Mouse (Mus musculus) forebrain, embryonic 13.5 days (tissue): ENCODE results near the gene Atg7. TPM values are rescaled to one million over a fixed set of nuclear protein-coding genes. Genes with fewer than 3 reads are reported as not detected.

Experiments used
- ATAC-seq: fragments of 200-750 bp; cut with Nextera tagmentation; 2 replicates; pipeline ENCODE4 v1.8.0; 2017
- H3K27ac ChIP-seq: fragments of 300-500 bp; sonication (generic); 2 replicates; pipeline ENCODE4 v1.5.1; 2015; ENCODE audit warnings: inconsistent platforms, mild to moderate bottlenecking, moderate library complexity
- H3K27me3 ChIP-seq: fragments of 300-500 bp; sonication (generic); 2 replicates; pipeline ENCODE4 v1.6.1; 2015; ENCODE audit warnings: mild to moderate bottlenecking, inconsistent platforms
- H3K36me3 ChIP-seq: fragments of 300-500 bp; sonication (generic); 2 replicates; pipeline ENCODE4 v1.6.1; 2015; ENCODE audit warnings: mild to moderate bottlenecking, inconsistent platforms; ENCODE audit not compliant: poor library complexity, severe bottlenecking
- H3K4me1 ChIP-seq: fragments of 300-500 bp; sonication (generic); 2 replicates; pipeline ENCODE4 v1.6.1; 2015; ENCODE audit warnings: inconsistent platforms
- H3K4me2 ChIP-seq: fragments of 300-500 bp; sonication (generic); 2 replicates; pipeline ENCODE4 v1.6.1; 2015; ENCODE audit warnings: inconsistent platforms, mild to moderate bottlenecking, moderate library complexity
- H3K4me3 ChIP-seq: fragments of 300-500 bp; sonication (generic); 2 replicates; pipeline ENCODE4 v1.5.1; 2015; ENCODE audit warnings: mild to moderate bottlenecking, inconsistent platforms
- H3K9ac ChIP-seq: fragments of 300-500 bp; sonication (generic); 2 replicates; pipeline ENCODE4 v1.6.1; 2015; ENCODE audit warnings: mild to moderate bottlenecking, inconsistent platforms
- H3K9me3 ChIP-seq: fragments of 300-500 bp; sonication (generic); replicated peaks from 2 replicates; pipeline ENCODE4 v1.6.1; 2016; ENCODE audit warnings: inconsistent platforms
- WGBS: fragments of 180-500 bp; shearing (Covaris S2); methylation state at CpG from one replicate; pipeline ENCODE4 v1.1.7; 2015; 5-methylcytosine and 5-hydroxymethylcytosine counted together
- polyA plus RNA-seq: library from polyadenylated mRNA; unstranded; fragments of >200 nt; fragmentation: Nextera tagmentation; extraction: Ambion mirVana; gene quantifications from 2 replicates; pipeline ENCODE4 v1.2.1, GENCODE M21; 2015

Atg7 gene
- polyA plus RNA-seq, 1 experiment from 2014 or later, result 18.5 TPM

DNA sequence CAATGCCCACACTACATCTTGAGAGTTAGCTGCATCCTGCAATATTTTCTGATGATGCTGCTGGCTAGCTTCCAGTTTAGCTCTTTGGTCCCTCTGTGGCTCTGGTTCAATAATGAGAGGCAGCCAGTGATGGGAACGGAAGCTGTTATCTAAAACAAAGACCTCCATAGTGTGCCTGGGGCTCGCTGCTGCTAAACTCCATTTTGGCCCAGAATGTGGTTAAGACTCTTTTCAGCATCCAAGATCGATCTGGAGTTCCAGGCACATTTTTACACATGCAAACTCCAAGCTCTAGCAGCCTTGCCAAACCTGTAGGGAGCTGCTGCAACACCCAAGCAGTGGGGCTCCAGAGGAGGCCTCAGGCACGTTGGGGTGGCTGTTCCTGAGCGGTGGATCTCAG is 76.2 kb downstream of the Atg7 start:
- no peaks in the 10 kb centered on the region for H3K9me3 ChIP-seq
- H3K27ac ChIP-seq, result peak overlapping the region; percentile 21; the same call in 1 of the 2 replicates
- no peak overlapping the region for H3K9ac ChIP-seq
- H3K36me3 ChIP-seq, result no peaks in the 10 kb centered on the region
- no peak overlapping the region for H3K4me2 ChIP-seq
- H3K4me3 ChIP-seq, result no peak overlapping the region
- no peak for ATAC-seq
- peaks cover 37% of the 10 kb centered on the region for H3K4me1 ChIP-seq
- WGBS, result 37% methylated on average over 5 of the region's 5 CpGs
- H3K27me3 ChIP-seq, result no peaks in the 10 kb centered on the region

DNA sequence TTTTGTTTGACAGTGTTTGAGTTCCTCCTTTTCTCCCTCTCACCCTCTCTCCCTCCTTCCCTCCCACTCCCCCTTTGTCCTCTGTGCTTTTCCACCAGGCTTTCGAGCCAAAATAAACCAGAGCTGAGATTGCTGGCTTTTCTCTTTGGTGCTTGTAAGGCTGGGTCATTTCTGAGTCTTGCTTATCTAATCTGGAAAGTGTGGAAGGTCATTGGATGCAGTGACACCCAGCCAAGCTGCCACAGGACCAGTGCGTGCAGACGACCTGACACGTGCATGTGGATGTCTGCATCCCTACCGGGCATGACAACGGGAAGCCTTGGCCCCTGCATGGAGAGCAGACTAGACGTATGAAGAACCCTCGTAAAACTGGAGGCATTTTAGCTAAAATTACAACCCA is 76.8 kb downstream of the Atg7 start:
- H3K9me3 ChIP-seq, result no peaks in the 10 kb centered on the region
- H3K4me1 ChIP-seq, result peaks cover 36% of the 10 kb centered on the region
- no peaks in the 10 kb centered on the region for H3K36me3 ChIP-seq
- H3K27me3 ChIP-seq, result no peaks in the 10 kb centered on the region
- H3K27ac ChIP-seq, result no peak overlapping the region
- H3K4me2 ChIP-seq, result no peak overlapping the region
- 81% methylated on average over 8 of the region's 8 CpGs for WGBS
- ATAC-seq, result no peak
- H3K9ac ChIP-seq, result no peak overlapping the region
- H3K4me3 ChIP-seq, result no peak overlapping the region

DNA sequence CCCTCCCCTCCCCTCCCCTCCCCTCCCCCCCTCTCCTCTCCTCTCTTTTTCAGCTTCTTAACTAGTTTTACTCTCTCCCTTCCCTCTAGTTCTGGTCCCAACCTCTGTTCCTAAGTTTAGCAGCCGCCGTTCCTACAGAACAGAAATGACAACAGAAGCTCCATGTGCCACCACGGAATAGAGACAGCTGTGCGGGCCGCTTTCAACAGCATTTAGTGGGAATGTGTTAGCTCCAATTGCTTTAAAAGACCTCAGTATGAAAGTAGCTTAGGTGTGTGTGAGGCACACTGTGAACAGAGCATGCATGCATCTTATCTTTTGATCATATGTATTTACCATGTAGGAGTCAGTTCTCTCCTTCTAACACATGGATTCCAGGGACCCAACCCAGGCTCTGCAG is 79.1 kb downstream of the Atg7 start:
- Histone ChIP-seq H3K4me3 (no peak overlapping the region), H3K4me1 (peaks cover 39% of the 10 kb centered on the region), H3K4me2 (no peak overlapping the region), H3K36me3 (no peaks in the 10 kb centered on the region), H3K27me3 (no peaks in the 10 kb centered on the region), H3K27ac (no peak overlapping the region), H3K9me3 (no peaks in the 10 kb centered on the region), H3K9ac (no peak overlapping the region)
- no peak for ATAC-seq
- 86% methylated on average over 5 of the region's 5 CpGs for WGBS

DNA sequence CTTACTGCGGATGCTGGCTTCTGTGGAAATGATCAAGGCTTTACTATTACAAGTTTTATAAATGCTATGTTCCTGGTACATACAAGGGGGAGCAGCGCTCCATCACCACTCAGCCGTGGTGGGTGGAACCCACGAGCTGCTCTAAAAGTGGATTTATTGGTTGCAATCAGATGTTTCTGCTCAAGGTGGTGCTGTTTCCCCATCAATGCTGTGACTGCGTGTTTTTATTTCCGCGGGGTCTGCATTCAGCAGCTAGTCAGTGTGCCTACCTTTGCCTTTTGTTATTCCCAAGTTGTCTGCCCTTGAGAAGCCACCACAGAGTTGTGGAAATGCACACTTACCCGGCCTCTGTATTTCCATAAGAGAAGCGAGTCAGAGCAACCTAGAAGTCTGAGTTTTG is 81.0 kb downstream of the Atg7 start:
- Histone ChIP-seq H3K27me3 (no peaks in the 10 kb centered on the region), H3K9me3 (no peaks in the 10 kb centered on the region), H3K4me2 (no peak overlapping the region), H3K9ac (no peak overlapping the region), H3K4me1 (peaks cover 39% of the 10 kb centered on the region), H3K27ac (no peak overlapping the region), H3K36me3 (no peaks in the 10 kb centered on the region), H3K4me3 (no peak overlapping the region)
- 24% methylated on average over 9 of the region's 9 CpGs for WGBS
- ATAC-seq, result peak; percentile 75

DNA sequence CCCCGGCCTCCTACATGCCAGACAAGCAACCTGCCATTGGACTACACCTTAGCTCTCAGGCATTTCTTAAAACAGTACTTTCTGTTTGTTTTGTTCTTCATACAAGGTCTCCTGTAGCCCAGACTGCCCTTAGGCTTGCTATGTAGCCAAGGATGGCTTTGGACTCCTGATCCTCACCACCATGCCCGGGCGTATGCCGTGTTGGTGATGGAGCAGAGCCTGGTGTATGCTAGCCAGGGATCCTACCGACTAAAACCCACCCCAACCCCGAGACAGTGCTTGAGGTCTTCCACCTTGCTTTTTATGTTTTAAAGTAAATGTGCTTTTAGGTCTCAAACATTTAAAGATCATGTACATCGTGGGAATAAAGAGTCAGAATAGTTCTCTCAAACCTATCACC is 81.5 kb downstream of the Atg7 start:
- Histone ChIP-seq H3K4me2 (no peak overlapping the region), H3K27ac (no peak overlapping the region), H3K4me1 (peaks cover 35% of the 10 kb centered on the region), H3K27me3 (no peaks in the 10 kb centered on the region), H3K36me3 (no peaks in the 10 kb centered on the region), H3K9ac (no peak overlapping the region), H3K4me3 (no peak overlapping the region), H3K9me3 (no peaks in the 10 kb centered on the region)
- 88% methylated on average over 7 of the region's 7 CpGs for WGBS
- ATAC-seq, result no peak

DNA sequence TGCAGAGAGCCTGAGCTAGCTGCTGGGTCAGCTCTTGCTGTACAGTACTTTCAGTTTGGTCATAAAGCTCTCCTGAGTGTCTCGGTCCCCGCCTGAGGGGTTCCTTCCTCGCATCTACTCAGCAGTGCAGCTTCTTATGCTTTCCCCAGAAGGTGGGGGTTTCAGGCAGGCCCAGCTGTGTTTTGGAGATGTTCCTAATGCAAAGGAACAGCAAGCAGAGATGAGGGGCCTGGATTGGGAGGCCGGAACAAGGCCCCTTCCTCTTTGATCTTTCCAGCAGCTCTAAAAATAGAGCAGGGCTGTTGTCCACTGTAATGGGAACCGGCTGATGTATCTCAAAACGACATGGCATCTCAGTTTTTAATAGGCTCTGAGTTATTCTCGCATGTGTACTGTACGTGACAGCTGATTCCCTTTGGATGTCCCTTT is 82.3 kb downstream of the Atg7 start:
- Histone ChIP-seq H3K27me3 (no peaks in the 10 kb centered on the region), H3K36me3 (no peaks in the 10 kb centered on the region), H3K4me3 (no peak overlapping the region), H3K4me1 (peaks cover 30% of the 10 kb centered on the region), H3K9ac (0 out of 2 replicates have a peak overlapping the region, but pooled peaks have one; percentile 23), H3K9me3 (no peaks in the 10 kb centered on the region), H3K27ac (0 out of 2 replicates have a peak overlapping the region, but pooled peaks have one; percentile 25), H3K4me2 (no peak overlapping the region)
- WGBS, result 70% methylated on average over 8 of the region's 8 CpGs
- ATAC-seq, result no peak

DNA sequence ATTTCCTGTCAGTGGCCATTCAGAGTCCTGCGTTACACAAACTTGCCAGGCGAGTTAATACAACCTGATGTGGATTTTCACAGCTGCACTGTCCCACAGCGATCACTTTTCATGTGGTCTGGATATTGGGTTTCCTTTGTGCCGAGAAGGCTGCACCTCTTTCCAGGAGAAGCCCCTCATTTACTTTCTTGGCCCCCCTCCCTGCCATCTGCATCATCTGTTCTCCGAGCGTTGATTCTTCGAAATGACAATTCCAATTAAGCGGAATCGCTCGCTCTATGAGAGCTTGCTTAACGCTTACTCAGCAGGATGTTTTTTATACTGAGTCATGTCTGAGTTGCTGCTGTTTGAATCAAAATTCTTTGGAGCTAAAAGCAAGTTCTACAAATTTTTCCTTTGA is 83.8 kb downstream of the Atg7 start:
- ATAC-seq, result peak; percentile 54
- Histone ChIP-seq H3K27me3 (no peaks in the 10 kb centered on the region), H3K36me3 (no peaks in the 10 kb centered on the region), H3K9ac (no peak overlapping the region), H3K27ac (peak overlapping the region; percentile 54; the same call in 1 of the 2 replicates), H3K4me3 (no peak overlapping the region), H3K9me3 (no peaks in the 10 kb centered on the region), H3K4me1 (peaks cover 30% of the 10 kb centered on the region), H3K4me2 (no peak overlapping the region; the same call in 1 of the 2 replicates)
- WGBS, result 31% methylated on average over 11 of the region's 11 CpGs

DNA sequence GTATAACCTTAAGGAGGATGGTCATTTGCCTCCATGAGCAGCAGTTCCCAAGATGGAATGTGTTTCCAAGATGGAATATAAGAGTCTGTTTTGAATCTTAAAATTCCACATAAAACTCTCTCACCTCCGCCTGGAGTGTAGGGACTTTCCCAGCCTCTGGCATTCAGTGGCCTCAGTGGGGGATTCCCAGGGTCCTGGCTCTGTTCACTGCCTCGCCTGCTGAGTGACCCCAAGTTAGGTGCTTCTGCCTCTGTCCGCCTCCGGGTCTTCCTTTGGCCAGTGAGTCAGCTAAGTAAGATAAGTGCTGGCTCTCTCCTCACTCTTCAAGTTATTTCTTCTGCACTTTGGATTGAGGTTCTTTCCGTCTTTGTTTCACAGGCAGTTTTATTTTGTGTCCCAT is 90.3 kb downstream of the Atg7 start:
- H3K27me3 ChIP-seq, result peaks cover 4% of the 10 kb centered on the region; the same call in 1 of the 2 replicates
- no peaks in the 10 kb centered on the region for H3K36me3 ChIP-seq
- ATAC-seq, result no peak
- H3K4me2 ChIP-seq, result no peak overlapping the region
- H3K9me3 ChIP-seq, result no peaks in the 10 kb centered on the region
- peaks cover 5% of the 10 kb centered on the region; the same call in 1 of the 2 replicates for H3K4me1 ChIP-seq
- no peak overlapping the region for H3K4me3 ChIP-seq
- WGBS, result 72% methylated on average over 5 of the region's 5 CpGs
- no peak overlapping the region for H3K27ac ChIP-seq
- no peak overlapping the region for H3K9ac ChIP-seq

DNA sequence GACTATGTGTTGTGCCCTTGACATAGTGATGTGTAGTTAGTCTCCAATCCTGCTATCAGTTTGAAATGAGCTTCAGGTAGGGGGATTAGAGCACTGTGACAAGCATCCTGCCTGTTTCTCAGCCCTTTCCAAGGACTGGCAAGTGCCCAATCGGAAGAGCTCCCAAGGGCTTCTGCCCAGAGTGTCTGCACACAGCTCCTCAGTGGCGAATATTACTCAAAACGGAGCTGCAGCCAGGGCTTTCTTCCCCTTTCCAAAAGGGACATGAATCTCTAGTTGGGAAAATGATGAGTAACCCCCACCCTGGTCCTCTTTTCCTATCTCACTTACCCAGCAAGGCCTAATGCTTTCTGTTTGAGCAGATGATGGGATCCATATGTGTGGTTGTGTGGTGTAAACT is 90.8 kb downstream of the Atg7 start:
- Histone ChIP-seq H3K4me3 (no peak overlapping the region), H3K27me3 (peaks cover 4% of the 10 kb centered on the region; the same call in 1 of the 2 replicates), H3K36me3 (no peaks in the 10 kb centered on the region), H3K4me2 (no peak overlapping the region), H3K27ac (no peak overlapping the region), H3K9ac (no peak overlapping the region), H3K4me1 (peaks cover 11% of the 10 kb centered on the region; the same call in 1 of the 2 replicates), H3K9me3 (no peaks in the 10 kb centered on the region)
- WGBS, result 82% methylated on average over 3 of the region's 3 CpGs
- ATAC-seq, result no peak

DNA sequence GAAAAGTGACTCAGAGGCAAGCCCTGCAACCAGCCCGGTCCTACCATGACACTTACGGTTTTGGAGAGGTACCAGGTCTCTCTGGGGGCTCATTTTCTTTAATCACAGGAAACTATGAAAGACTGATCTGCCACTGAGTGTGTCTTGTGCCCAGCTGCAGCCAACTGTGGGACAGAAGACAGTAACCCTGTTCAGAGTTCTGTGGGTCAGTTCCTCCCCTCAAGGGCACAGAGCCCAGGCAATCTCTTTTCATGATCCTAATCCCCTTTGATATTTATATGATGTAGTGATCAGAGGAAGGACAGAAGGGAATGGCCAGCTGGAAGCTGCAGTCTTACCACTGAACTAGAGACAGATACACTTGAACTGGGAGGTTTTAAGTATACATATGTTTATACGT is 92.2 kb downstream of the Atg7 start:
- Histone ChIP-seq H3K9me3 (no peaks in the 10 kb centered on the region), H3K27me3 (peaks cover 4% of the 10 kb centered on the region; the same call in 1 of the 2 replicates), H3K4me2 (no peak overlapping the region), H3K36me3 (peaks cover under 1% of the 10 kb centered on the region; the same call in 1 of the 2 replicates), H3K9ac (no peak overlapping the region), H3K4me3 (no peak overlapping the region), H3K4me1 (peaks cover 12% of the 10 kb centered on the region; the same call in 1 of the 2 replicates), H3K27ac (no peak overlapping the region)
- ATAC-seq, result no peak
- 84% methylated on average over 3 of the region's 3 CpGs for WGBS

DNA sequence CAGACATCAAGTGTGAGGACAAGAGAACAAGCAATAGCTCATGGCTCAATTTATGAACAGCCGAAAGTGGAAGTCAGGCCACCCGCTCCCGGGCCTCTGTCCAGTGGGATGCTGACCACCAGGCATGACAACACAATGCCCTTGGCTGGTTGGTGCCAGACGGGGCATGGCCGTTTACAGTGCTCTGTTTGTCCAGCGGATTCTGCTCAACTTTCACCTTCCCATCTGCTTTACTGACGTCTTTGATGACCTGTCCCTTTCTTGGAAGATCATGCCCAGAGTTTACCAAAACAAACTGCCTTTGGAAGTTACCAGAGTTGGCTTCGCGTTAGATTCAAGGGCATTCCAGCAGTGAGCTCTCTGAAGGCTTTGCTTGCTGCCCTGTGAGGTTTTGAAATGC is 93.5 kb downstream of the Atg7 start:
- H3K36me3 ChIP-seq, result peaks cover 11% of the 10 kb centered on the region
- H3K4me3 ChIP-seq, result no peak overlapping the region
- peaks cover 4% of the 10 kb centered on the region; the same call in 1 of the 2 replicates for H3K27me3 ChIP-seq
- 95% methylated on average over 9 of the region's 9 CpGs for WGBS
- H3K9me3 ChIP-seq, result no peaks in the 10 kb centered on the region
- no peak overlapping the region for H3K4me2 ChIP-seq
- no peak for ATAC-seq
- no peak overlapping the region for H3K9ac ChIP-seq
- H3K4me1 ChIP-seq, result peaks cover 12% of the 10 kb centered on the region; the same call in 1 of the 2 replicates
- H3K27ac ChIP-seq, result no peak overlapping the region

DNA sequence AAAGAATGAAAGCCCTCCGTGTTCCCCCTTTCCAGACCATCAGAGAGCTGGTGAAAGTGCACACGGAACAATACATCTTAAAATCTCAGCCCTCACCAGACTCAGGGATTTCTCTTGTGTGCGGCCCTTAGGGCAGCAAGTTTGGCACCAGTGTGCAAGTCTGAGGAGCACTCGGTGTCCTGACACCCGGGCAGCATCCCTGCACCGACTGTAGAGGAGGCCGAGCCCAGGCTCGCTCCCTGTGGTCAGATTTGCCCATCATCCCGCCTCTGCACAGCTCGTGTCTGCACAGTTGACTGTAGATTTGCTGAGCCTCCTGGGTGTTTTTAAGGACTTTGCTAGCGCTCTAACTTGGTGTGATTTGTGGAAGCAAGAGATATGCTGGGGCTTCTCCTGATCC is 94.3 kb downstream of the Atg7 start:
- H3K9ac ChIP-seq, result no peak overlapping the region
- no peak for ATAC-seq
- H3K27ac ChIP-seq, result no peak overlapping the region
- no peak overlapping the region for H3K4me3 ChIP-seq
- H3K4me2 ChIP-seq, result no peak overlapping the region
- H3K36me3 ChIP-seq, result peaks cover 16% of the 10 kb centered on the region
- H3K27me3 ChIP-seq, result peaks cover 4% of the 10 kb centered on the region; the same call in 1 of the 2 replicates
- H3K4me1 ChIP-seq, result peaks cover 12% of the 10 kb centered on the region; the same call in 1 of the 2 replicates
- H3K9me3 ChIP-seq, result no peaks in the 10 kb centered on the region
- whole genome bisulfite sequencing, result 85% methylated on average over 11 of the region's 11 CpGs
